Mouse (Mus musculus) brain, embryonic 14.5 days (tissue): ENCODE measurements around the gene Syne2.

Experiments
- CTCF ChIP-seq: fragments of 200-500 bp; IDR thresholded peaks from 2 replicates; pipeline ENCODE4 v1.5.1; 2012; ENCODE audit warnings: inconsistent platforms, mild to moderate bottlenecking, moderate library complexity, borderline replicate concordance; ENCODE audit not compliant: insufficient read depth, insufficient read length; ENCODE audit errors: extremely low read depth
- POLR2A ChIP-seq: fragments of 200-500 bp; IDR thresholded peaks from 2 replicates; pipeline ENCODE4 v1.6.1; 2012; ENCODE audit warnings: mild to moderate bottlenecking, inconsistent platforms, borderline replicate concordance; ENCODE audit not compliant: poor library complexity, insufficient read depth, insufficient read length, severe bottlenecking; ENCODE audit errors: extremely low read depth

DNA sequence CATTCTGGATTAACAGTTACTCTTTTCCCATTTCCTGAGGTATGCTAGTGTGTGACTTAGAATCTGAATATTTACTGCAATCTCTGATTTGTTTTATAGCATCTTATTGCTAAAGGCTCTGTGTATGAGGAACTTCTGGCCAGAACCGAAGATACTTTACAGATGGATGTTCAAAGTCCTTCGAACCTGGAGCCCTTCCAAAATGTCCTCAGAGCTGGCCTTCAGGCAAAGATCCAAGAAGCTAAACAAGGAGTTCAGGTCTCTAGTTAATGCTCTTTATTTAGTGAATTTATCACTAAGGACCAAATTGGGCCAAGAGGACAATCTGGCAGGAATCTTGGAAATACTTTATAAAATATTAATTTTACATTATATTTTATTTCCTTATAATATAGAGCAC lies 100.5 kb downstream of the Syne2 start:
- no peak for TF ChIP-seq CTCF
- TF ChIP-seq POLR2A, result no peak
